Mouse (Mus musculus): ENCODE data around the gene Gm20683.
"Not testable (repeated sequence)": the region's sequence is repeated elsewhere in the genome, so short reads cannot be mapped to it uniquely, and the experiment has no call there.

Gene Gm20683

GRCm38 (mm10) chr17:25874148-25874720, 32.7 kb upstream of the Gm20683 start:
- DNase-seq (ENCODE audit: low read depth, low spot score) = no peak

GRCm38 (mm10) chr17:25873405-25874147, 32.0 kb upstream of the Gm20683 start:
- no peak for DNase-seq (ENCODE audit: low read depth, low spot score)

GRCm38 (mm10) chr17:25872676-25873075, 31.1 kb upstream of the Gm20683 start:
- DNase-seq (ENCODE audit: low read depth, low spot score) = no peak

- not testable (repeated sequence) for DNase-seq (ENCODE audit: low read depth, low spot score)
Measured at GRCm38 (mm10) chr17:25871566-25871965, 30.0 kb upstream of the Gm20683 start.

- DNase-seq (ENCODE audit: low read depth, low spot score) = no peak
Measured at GRCm38 (mm10) chr17:25869954-25870353, 28.4 kb upstream of the Gm20683 start.

- DNase-seq (ENCODE audit: low read depth, low spot score) = no peak
Measured at GRCm38 (mm10) chr17:25869498-25869897, 27.9 kb upstream of the Gm20683 start.

GRCm38 (mm10) chr17:25868601-25869191, 27.1 kb upstream of the Gm20683 start, which contains the start of gene Mcrip2:
Mcrip2 (minus strand) TSS chr17:25868764.
- peak; percentile 91 for DNase-seq (ENCODE audit: low read depth, low spot score)

GRCm38 (mm10) chr17:25867836-25868600, 26.5 kb upstream of the Gm20683 start:
- DNase-seq (ENCODE audit: low read depth, low spot score) = peak; percentile 30

GRCm38 (mm10) chr17:25867509-25867835, 25.9 kb upstream of the Gm20683 start:
- peak; percentile 60 for DNase-seq (ENCODE audit: low read depth, low spot score)

GRCm38 (mm10) chr17:25866172-25866571, 24.6 kb upstream of the Gm20683 start:
- DNase-seq (ENCODE audit: low read depth, low spot score) = no peak

GRCm38 (mm10) chr17:25865288-25865687, 23.7 kb upstream of the Gm20683 start:
- no peak for DNase-seq (ENCODE audit: low read depth, low spot score)

- no peak for DNase-seq (ENCODE audit: low read depth, low spot score)
Measured at GRCm38 (mm10) chr17:25864311-25864710, 22.7 kb upstream of the Gm20683 start.

GRCm38 (mm10) chr17:25863681-25864080, 22.1 kb upstream of the Gm20683 start:
- DNase-seq (ENCODE audit: low read depth, low spot score) = no peak

- no peak for DNase-seq (ENCODE audit: low read depth, low spot score)
Measured at GRCm38 (mm10) chr17:25861704-25862612, 20.4 kb upstream of the Gm20683 start.

- DNase-seq (ENCODE audit: low read depth, low spot score) = peak; percentile 90
Measured at GRCm38 (mm10) chr17:25860832-25861703, 19.5 kb upstream of the Gm20683 start, which contains the start of gene Wdr90. Wdr90 (minus strand) TSS chr17:25861501.

GRCm38 (mm10) chr17:25860229-25860628, 18.7 kb upstream of the Gm20683 start:
- no peak for DNase-seq (ENCODE audit: low read depth, low spot score)

GRCm38 (mm10) chr17:25844396-25844901, 2.9 kb upstream of the Gm20683 start, which contains the start of gene Rhot2:
Rhot2 (minus strand) TSS chr17:25844851.
- peak; percentile 96 for DNase-seq (ENCODE audit: low read depth, low spot score)

- no peak for DNase-seq (ENCODE audit: low read depth, low spot score)
Measured at GRCm38 (mm10) chr17:25843636-25844395, 2.3 kb upstream of the Gm20683 start.

GRCm38 (mm10) chr17:25843122-25843521, 1.6 kb upstream of the Gm20683 start:
- DNase-seq (ENCODE audit: low read depth, low spot score) = no peak

Measured in ZHBTc4 (cell line).